In genomic region chr8:70505698-70506327, GRCm38 (mm10) we compare ENCODE assay signal across 8 mouse cellular contexts. TPM values are rescaled to one million over a fixed set of nuclear protein-coding genes. Genes with fewer than 3 reads are reported as not detected.
A peak's percentile ranks its signal among the peaks of the same experiment; 100 is the strongest.
DNase-seq lines count a peak whose midpoint lies in the region; ATAC-seq and TF ChIP-seq lines count a peak whose summit lies in the region.

No protein-coding gene starts in this region.

- peak; percentile 9 for ATAC-seq in forebrain, embryonic 12.5 days (ENCODE audit: low FRiP score)
- peak; percentile 6 for ATAC-seq in limb, embryonic 14.5 days (ENCODE audit: low FRiP score, low read depth)

- TF ChIP-seq CTCF in heart, adult 2 months (IDR thresholded peaks at IDR 0.05): no peak
- TF ChIP-seq CTCF in CH12.LX (conservative IDR thresholded peaks at IDR 0.05 in 1 of 2, IDR thresholded peaks at IDR 0.05 in 1 of 2; ENCODE audit: low read depth in 2 of 2, low read length in 2 of 2): no peak
- no peak for TF ChIP-seq CTCF in small intestine, adult 2 months (IDR thresholded peaks at IDR 0.05; ENCODE audit: extremely low read depth, insufficient read length, insufficient replicate concordance, low read depth, low read length)

- 0 out of 2 replicates have a peak, but pooled peaks have one; percentile 21 for TF ChIP-seq EP300 in heart, adult 2 months (IDR thresholded peaks at IDR 0.05; ENCODE audit: insufficient read depth, low read depth, low read length)
- TF ChIP-seq EP300 in CH12.LX (IDR thresholded peaks at IDR 0.05; ENCODE audit: low read length): no peak

- no peak for TF ChIP-seq RAD21 in CH12.LX (IDR thresholded peaks at IDR 0.05; ENCODE audit: low read depth, low read length)

- in situ Hi-C loops in CH12.LX (cut with MboI; ENCODE audit: low pct_ligation_motif_present, low pct_unique_long_range_greater_than_20kb, low sequenced_read_pairs): loop anchor here (10.0 kb wide), 1 partner anchor 91 kb away; no protein-coding TSS in a partner anchor

- H3K9ac ChIP-seq in heart, adult 2 months (ENCODE audit: low read depth, low read length): peak overlapping the region; percentile 34
- peak overlapping the region; percentile 91; the same call in 1 of the 2 replicates for H3K9ac ChIP-seq in CH12.LX (ENCODE audit: insufficient read depth, low read depth)
- H3K9ac ChIP-seq in forebrain, embryonic 12.5 days: peak overlapping the region; percentile 80
- peak overlapping the region; percentile 73 for H3K9ac ChIP-seq in limb, embryonic 14.5 days (ENCODE audit: low read depth, low read length, severe bottlenecking)

- H3K4me1 ChIP-seq in heart, adult 2 months (ENCODE audit: control insufficient read depth, insufficient read depth, low read length): peaks cover 15% of the 10 kb centered on the region
- H3K4me1 ChIP-seq in CH12.LX (ENCODE audit: control insufficient read depth in 1 of 2, insufficient read depth in 2 of 2): peaks cover 18 to 49% of the 10 kb centered on the region in 2 experiments
- peaks cover 54% of the 10 kb centered on the region for H3K4me1 ChIP-seq in forebrain, embryonic 12.5 days
- peaks cover 63% of the 10 kb centered on the region for H3K4me1 ChIP-seq in limb, embryonic 14.5 days (ENCODE audit: control insufficient read depth, insufficient read depth, low read length)
- H3K4me1 ChIP-seq in small intestine, adult 2 months (ENCODE audit: control insufficient read depth, insufficient read depth, insufficient read length, low read length): peaks cover 20% of the 10 kb centered on the region

- H3K27me3 ChIP-seq in heart, adult 2 months (ENCODE audit: control insufficient read depth, insufficient read depth, low read length): no peaks in the 10 kb centered on the region
- no peaks in the 10 kb centered on the region for H3K27me3 ChIP-seq in CH12.LX (replicated peaks)
- peaks cover 43% of the 10 kb centered on the region for H3K27me3 ChIP-seq in forebrain, embryonic 12.5 days
- H3K27me3 ChIP-seq in limb, embryonic 14.5 days (ENCODE audit: control insufficient read depth, insufficient read depth, low read length): peaks cover 5% of the 10 kb centered on the region; the same call in 1 of the 2 replicates
- no peaks in the 10 kb centered on the region for H3K27me3 ChIP-seq in small intestine, adult 2 months (ENCODE audit: control insufficient read depth, insufficient read depth, low read length)

- peak overlapping the region; percentile 94 for H3K27ac ChIP-seq in heart, adult 2 months
- H3K27ac ChIP-seq in CH12.LX (ENCODE audit: insufficient read depth, low read depth): peak overlapping the region; percentile 70; the same call in 1 of the 2 replicates
- H3K27ac ChIP-seq in forebrain, embryonic 12.5 days: peak overlapping the region; percentile 91
- H3K27ac ChIP-seq in limb, embryonic 14.5 days (replicated peaks; ENCODE audit: low read depth, low read length): peak overlapping the region; percentile 89; the same call in 1 of the 2 replicates
- no peak overlapping the region; the same call in 1 of the 2 replicates for H3K27ac ChIP-seq in small intestine, adult 2 months (ENCODE audit: insufficient read depth, low read depth, low read length)

- dilution Hi-C loops in CH12.LX (cut with MboI; ENCODE audit: extremely low pct_ligation_motif_present, extremely low pct_unique_long_range_greater_than_20kb, low sequenced_read_pairs): no loop called here

- no peak for DNase-seq in heart, adult 2 months
- no peak for DNase-seq in heart, postnatal 25 days (ENCODE audit: low spot score)
- DNase-seq in CH12.LX (ENCODE audit: extremely low read depth): no peak
- no peak for DNase-seq in limb, embryonic 14.5 days (ENCODE audit: low spot score)
- no peak for DNase-seq in right cerebral cortex, adult 18-20 months
- no peak for DNase-seq in spleen, postnatal 36 days (ENCODE audit: low spot score in 2 of 2)

- H3K36me3 ChIP-seq in heart, adult 2 months (ENCODE audit: control insufficient read depth, insufficient read depth, low read length): peaks cover 2% of the 10 kb centered on the region; the same call in 1 of the 2 replicates
- peaks cover 21 to 46% of the 10 kb centered on the region in 2 experiments for H3K36me3 ChIP-seq in CH12.LX (replicated peaks in 1 of 2; ENCODE audit: control insufficient read depth in 1 of 2, insufficient read depth in 1 of 2, low read length in 1 of 2)
- peaks cover 32% of the 10 kb centered on the region for H3K36me3 ChIP-seq in forebrain, embryonic 12.5 days (replicated peaks)
- H3K36me3 ChIP-seq in limb, embryonic 14.5 days (ENCODE audit: control insufficient read depth, insufficient read depth, low read length): peaks cover 23% of the 10 kb centered on the region
- H3K36me3 ChIP-seq in small intestine, adult 2 months (ENCODE audit: control insufficient read depth, insufficient read depth, low read length): peaks cover 16% of the 10 kb centered on the region

- peak overlapping the region; percentile 89 for H3K4me2 ChIP-seq in CH12.LX (ENCODE audit: insufficient read depth, low read depth, poor library complexity, severe bottlenecking)
- H3K4me2 ChIP-seq in forebrain, embryonic 12.5 days: peak overlapping the region; percentile 88
- peak overlapping the region; percentile 74 for H3K4me2 ChIP-seq in limb, embryonic 14.5 days (replicated peaks; ENCODE audit: low read depth, low read length, severe bottlenecking)

- no peak for TF ChIP-seq POLR2A in heart, adult 2 months (IDR thresholded peaks at IDR 0.05; ENCODE audit: insufficient read depth, low read depth, low read length)
- TF ChIP-seq POLR2A in CH12.LX (IDR thresholded peaks at IDR 0.05; ENCODE audit: low read depth, low read length): no peak; the same call in 1 of the 2 replicates
- TF ChIP-seq POLR2A in limb, embryonic 14.5 days (IDR thresholded peaks at IDR 0.05; ENCODE audit: borderline replicate concordance, extremely low read depth, insufficient read depth, insufficient read length): no peak
- no peak for TF ChIP-seq POLR2A in small intestine, adult 2 months (IDR thresholded peaks at IDR 0.05; ENCODE audit: low read depth, low read length)

- intact Hi-C loops in heart, adult 2 months (cut with DNase I): loop anchor here (2.0 kb wide), 1 partner anchor 79 kb away; no protein-coding TSS in a partner anchor
- intact Hi-C loops in heart, postnatal 25 days (cut with DNase I): no loop called here

- peaks cover 3% of the 10 kb centered on the region for H3K79me2 ChIP-seq in heart, adult 2 months (replicated peaks; ENCODE audit: control insufficient read depth, insufficient read depth, low read length)
- peaks cover 24% of the 10 kb centered on the region for H3K79me2 ChIP-seq in CH12.LX (replicated peaks; ENCODE audit: control insufficient read depth, extremely low read depth, insufficient read depth, poor library complexity, severe bottlenecking)

- H3K9me3 ChIP-seq in CH12.LX (replicated peaks; ENCODE audit: low read length): no peaks in the 10 kb centered on the region
- no peaks in the 10 kb centered on the region for H3K9me3 ChIP-seq in forebrain, embryonic 12.5 days
- no peaks in the 10 kb centered on the region for H3K9me3 ChIP-seq in limb, embryonic 14.5 days (ENCODE audit: control insufficient read depth, low read length)

- H3K4me3 ChIP-seq in heart, adult 2 months: peak overlapping the region; percentile 75
- peak overlapping the region; percentile 55 to 74 (median 61) for H3K4me3 ChIP-seq in CH12.LX (replicated peaks in 1 of 3; ENCODE audit: low read depth in 2 of 3, low read length in 2 of 3, poor library complexity in 1 of 3)
- peak overlapping the region; percentile 72 for H3K4me3 ChIP-seq in forebrain, embryonic 12.5 days (replicated peaks)
- peak overlapping the region; percentile 57 for H3K4me3 ChIP-seq in limb, embryonic 14.5 days (replicated peaks; ENCODE audit: low read length)
- H3K4me3 ChIP-seq in small intestine, adult 2 months (ENCODE audit: low read depth, low read length): peak overlapping the region; percentile 70

- 32% methylated on average over 32 of the region's 32 CpGs for WGBS in heart, adult 2 months
- WGBS in forebrain, embryonic 12.5 days: 41% methylated on average over 32 of the region's 32 CpGs
- WGBS in limb, embryonic 14.5 days: 31% methylated on average over 32 of the region's 32 CpGs
- 35% methylated on average over 32 of the region's 32 CpGs for WGBS in small intestine, adult 2 months

RNA-seq across cellular contexts. Expression of gene Rex1bd, which starts 0.7 kb away (rescaled TPM):
- total RNA-seq in heart, adult 2 months (2021): 100 to 1,000 TPM; 111 to 118 TPM
- 129 and 145 TPM in 2 replicates for polyA plus RNA-seq in heart, adult 2 months (2012; rRNA removed)
- total RNA-seq in heart, postnatal 25 days (2021): 100 to 1,000 TPM; 102 TPM
- total RNA-seq in CH12.LX (2012; rRNA removed) (87.3 and 90.0 TPM in 2 replicates), CH12.LX (2014; rRNA removed) (43.3 and 47.8 TPM in 2 replicates)
- 38.4 and 59.9 TPM in 2 replicates for polyA plus RNA-seq in CH12.LX (2012; ENCODE audit: insufficient read length, low read depth)
- polyA plus RNA-seq in forebrain, embryonic 12.5 days (2016; fragmentation: Nextera tagmentation; extraction: Ambion mirVana): 126 and 127 TPM in 2 replicates
- polyA plus RNA-seq in limb, embryonic 14.5 days (2012; rRNA removed): 154 and 175 TPM in 2 replicates
- polyA plus RNA-seq in limb, embryonic 14.5 days (2014; fragmentation: Nextera tagmentation; extraction: Ambion mirVana): 152 and 156 TPM in 2 replicates
- polyA plus RNA-seq in small intestine, adult 2 months (2012; rRNA removed): 137 and 244 TPM in 2 replicates

RNA-seq across cellular contexts. Expression of gene Uba52, which starts 4.8 kb away (rescaled TPM):
- total RNA-seq in heart, adult 2 months (2021): 1,000 to 10,000 TPM; 1,480 to 1,595 TPM
- polyA plus RNA-seq in heart, adult 2 months (2012; rRNA removed): 439 and 626 TPM in 2 replicates
- 1,000 to 10,000 TPM; 1,533 to 1,573 TPM for total RNA-seq in heart, postnatal 25 days (2021)
- total RNA-seq in CH12.LX (2012; rRNA removed) (3,341 and 3,407 TPM in 2 replicates), CH12.LX (2014; rRNA removed) (1,091 and 1,181 TPM in 2 replicates)
- polyA plus RNA-seq in CH12.LX (2012; ENCODE audit: insufficient read length, low read depth): 1,199 and 1,372 TPM in 2 replicates
- 692 and 734 TPM in 2 replicates for polyA plus RNA-seq in forebrain, embryonic 12.5 days (2016; fragmentation: Nextera tagmentation; extraction: Ambion mirVana)
- 1,215 and 1,844 TPM in 2 replicates for polyA plus RNA-seq in limb, embryonic 14.5 days (2012; rRNA removed)
- polyA plus RNA-seq in limb, embryonic 14.5 days (2014; fragmentation: Nextera tagmentation; extraction: Ambion mirVana): 1,031 and 1,113 TPM in 2 replicates
- 606 and 770 TPM in 2 replicates for polyA plus RNA-seq in small intestine, adult 2 months (2012; rRNA removed)

RNA-seq across cellular contexts. Expression of gene Crlf1, which starts 12.9 kb away (rescaled TPM):
- total RNA-seq in heart, adult 2 months (2021): under 1 TPM; 0.68 to 0.89 TPM
- 0.38 and 2.3 TPM in 2 replicates for polyA plus RNA-seq in heart, adult 2 months (2012; rRNA removed)
- under 1 TPM; 0.34 to 0.81 TPM for total RNA-seq in heart, postnatal 25 days (2021)
- total RNA-seq in CH12.LX (2012; rRNA removed) (1.1 and 1.2 TPM in 2 replicates), CH12.LX (2014; rRNA removed) (0.42 TPM in 2 replicates)
- polyA plus RNA-seq in CH12.LX (2012; ENCODE audit: insufficient read length, low read depth): 0.44 and 0.78 TPM in 2 replicates
- 1.6 and 2.8 TPM in 2 replicates for polyA plus RNA-seq in forebrain, embryonic 12.5 days (2016; fragmentation: Nextera tagmentation; extraction: Ambion mirVana)
- polyA plus RNA-seq in limb, embryonic 14.5 days (2012; rRNA removed): 98.9 and 127 TPM in 2 replicates
- polyA plus RNA-seq in limb, embryonic 14.5 days (2014; fragmentation: Nextera tagmentation; extraction: Ambion mirVana): 91.5 and 103 TPM in 2 replicates
- polyA plus RNA-seq in small intestine, adult 2 months (2012; rRNA removed): 2.3 and 27.3 TPM in 2 replicates

RNA-seq across cellular contexts. Expression of gene Tmem59l, which starts 18.7 kb away (rescaled TPM):
- not detected for total RNA-seq in heart, adult 2 months (2021)
- polyA plus RNA-seq in heart, adult 2 months (2012; rRNA removed): 0.21 and 0.53 TPM in 2 replicates
- not detected for total RNA-seq in heart, postnatal 25 days (2021)
- not detected in 2 replicates for total RNA-seq in CH12.LX (2012; rRNA removed)
- total RNA-seq in CH12.LX (2014; rRNA removed): not detected in 2 replicates
- polyA plus RNA-seq in CH12.LX (2012; ENCODE audit: insufficient read length, low read depth): not detected in 2 replicates
- polyA plus RNA-seq in forebrain, embryonic 12.5 days (2016; fragmentation: Nextera tagmentation; extraction: Ambion mirVana): 17.0 and 17.6 TPM in 2 replicates
- 13.1 and 17.7 TPM in 2 replicates for polyA plus RNA-seq in limb, embryonic 14.5 days (2012; rRNA removed)
- polyA plus RNA-seq in limb, embryonic 14.5 days (2014; fragmentation: Nextera tagmentation; extraction: Ambion mirVana): 15.7 and 17.5 TPM in 2 replicates
- 1.2 and 1.6 TPM in 2 replicates for polyA plus RNA-seq in small intestine, adult 2 months (2012; rRNA removed)

RNA-seq across cellular contexts. Expression of gene Fkbp8, which starts 21.7 kb away (rescaled TPM):
- 100 to 1,000 TPM; 116 to 135 TPM for total RNA-seq in heart, adult 2 months (2021)
- 179 and 201 TPM in 2 replicates for polyA plus RNA-seq in heart, adult 2 months (2012; rRNA removed)
- 100 to 1,000 TPM; 130 to 135 TPM for total RNA-seq in heart, postnatal 25 days (2021)
- total RNA-seq in CH12.LX (2012; rRNA removed) (246 and 266 TPM in 2 replicates), CH12.LX (2014; rRNA removed) (172 and 178 TPM in 2 replicates)
- polyA plus RNA-seq in CH12.LX (2012; ENCODE audit: insufficient read length, low read depth): 176 and 178 TPM in 2 replicates
- 309 and 314 TPM in 2 replicates for polyA plus RNA-seq in forebrain, embryonic 12.5 days (2016; fragmentation: Nextera tagmentation; extraction: Ambion mirVana)
- 363 and 431 TPM in 2 replicates for polyA plus RNA-seq in limb, embryonic 14.5 days (2012; rRNA removed)
- 219 and 248 TPM in 2 replicates for polyA plus RNA-seq in limb, embryonic 14.5 days (2014; fragmentation: Nextera tagmentation; extraction: Ambion mirVana)
- 300 and 623 TPM in 2 replicates for polyA plus RNA-seq in small intestine, adult 2 months (2012; rRNA removed)

Comparison
In these comparisons a context has a peak if more than half of its experiments do, and no peak if none do; other contexts are left out.
1. H3K9ac ChIP-seq: peak in every context shown above with its lines; median percentile 91 in CH12.LX; 80 in forebrain, embryonic 12.5 days; 73 in limb, embryonic 14.5 days; 34 in heart, adult 2 months.